Mouse (Mus musculus) ovary, postnatal 14 days (tissue): Measurements from ENCODE around the gene Cyb5r1.
"Not testable (repeated sequence)": the region's sequence is repeated elsewhere in the genome, so short reads cannot be mapped to it uniquely, and the experiment has no call there.

Source experiments
- DNase-seq: peaks from one replicate; pipeline ENCODE4 v3.0.0; 2022; ENCODE audit warnings: low spot score

The Cyb5r1 gene

GRCm38 (mm10) chr1:134414501-134415167 lies 9.3 kb downstream of the Cyb5r1 start:
- DNase-seq: no peak

- peak; percentile 90 for DNase-seq
Observed at GRCm38 (mm10) chr1:134415168-134415831, 9.9 kb downstream of the Cyb5r1 start, which contains the start of gene Adipor1. Gene Adipor1 (plus strand): TSS chr1:134415378.

- DNase-seq: no peak
Observed at GRCm38 (mm10) chr1:134418414-134418975, 13.1 kb downstream of the Cyb5r1 start.

DNA sequence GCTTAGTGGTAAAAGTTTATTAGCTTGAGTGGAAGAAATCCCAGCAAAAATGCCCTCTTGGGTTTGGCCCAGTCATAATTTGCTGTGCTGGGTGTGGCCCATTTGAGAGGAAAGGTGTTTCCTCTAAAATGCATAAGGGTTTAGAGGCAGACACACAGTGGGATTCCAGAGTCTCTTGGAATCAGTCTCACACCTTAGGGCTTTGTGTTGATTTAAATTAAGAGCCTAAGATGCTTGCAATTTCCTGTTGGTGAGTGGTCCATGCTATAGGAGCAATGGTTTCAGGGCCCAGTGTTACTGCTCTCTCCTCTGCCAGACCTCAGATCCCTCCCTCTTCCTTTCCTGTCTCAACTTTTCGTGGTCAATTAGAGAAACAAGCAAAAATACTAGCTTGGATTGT lies 13.8 kb downstream of the Cyb5r1 start:
- DNase-seq: no peak

GRCm38 (mm10) chr1:134419751-134420458 lies 14.5 kb downstream of the Cyb5r1 start:
- no peak for DNase-seq

DNA sequence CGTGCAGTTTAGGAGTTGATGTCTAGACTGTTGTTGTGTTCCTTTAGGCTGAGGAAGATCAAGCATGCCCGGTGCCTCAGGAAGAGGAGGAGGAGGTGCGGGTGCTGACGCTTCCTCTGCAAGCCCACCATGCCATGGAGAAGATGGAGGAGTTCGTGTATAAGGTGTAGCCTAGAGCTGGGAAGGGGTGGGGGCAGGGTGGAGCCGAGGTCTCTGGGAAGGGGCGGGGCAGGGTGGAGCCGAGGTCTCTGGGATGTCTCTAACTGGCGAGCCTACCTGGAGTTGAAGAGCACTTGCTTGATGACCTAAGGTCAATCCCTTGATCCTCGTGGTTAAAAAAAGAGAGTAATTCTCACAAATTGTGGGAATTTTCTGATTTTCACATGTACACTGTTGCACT lies 18.6 kb downstream of the Cyb5r1 start:
- DNase-seq: no peak

- DNase-seq: no peak
Observed at GRCm38 (mm10) chr1:134426289-134426688, 20.9 kb downstream of the Cyb5r1 start.

DNA sequence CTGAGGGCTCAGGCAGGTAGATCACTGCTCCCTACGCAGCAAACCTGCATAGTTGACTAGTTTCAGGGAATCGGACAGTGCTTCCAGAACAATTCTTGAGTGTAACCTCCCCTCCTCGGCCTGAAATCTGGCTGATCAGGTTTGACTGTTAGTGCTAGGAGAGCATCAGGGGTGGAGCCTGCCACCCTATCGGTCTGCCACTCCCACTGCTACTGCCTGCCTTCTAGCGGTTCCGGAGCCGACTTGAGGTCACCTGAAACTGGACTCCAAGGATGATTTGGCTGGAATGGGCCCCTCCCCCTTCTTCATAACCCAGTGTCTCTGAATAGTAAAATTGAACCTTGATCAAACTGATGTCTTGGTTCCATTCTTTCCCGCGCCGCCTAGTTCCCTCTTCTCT lies 27.6 kb downstream of the Cyb5r1 start:
- no peak for DNase-seq

- no peak for DNase-seq
Observed at GRCm38 (mm10) chr1:134433473-134433872, 28.1 kb downstream of the Cyb5r1 start.

DNA sequence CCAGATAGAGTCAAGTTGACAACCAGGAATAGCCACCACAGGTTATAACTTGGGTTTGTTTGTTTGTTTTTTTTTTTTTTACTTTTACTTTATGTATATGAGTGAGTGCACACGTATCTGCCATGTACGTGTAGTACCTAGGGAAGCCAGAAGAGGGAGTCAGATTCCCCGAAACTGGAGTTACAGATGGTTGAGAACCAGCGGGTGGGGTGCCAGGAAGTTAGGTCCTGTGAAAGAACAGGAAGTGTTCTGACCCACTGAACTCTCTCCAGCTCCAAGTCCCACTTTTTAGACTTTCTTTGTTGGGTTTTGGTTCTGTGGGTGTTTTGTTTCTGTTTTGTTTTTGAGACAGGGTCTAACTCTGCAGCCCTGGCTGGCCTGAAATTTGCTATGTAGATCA lies 30.1 kb downstream of the Cyb5r1 start:
- DNase-seq: no peak

DNA sequence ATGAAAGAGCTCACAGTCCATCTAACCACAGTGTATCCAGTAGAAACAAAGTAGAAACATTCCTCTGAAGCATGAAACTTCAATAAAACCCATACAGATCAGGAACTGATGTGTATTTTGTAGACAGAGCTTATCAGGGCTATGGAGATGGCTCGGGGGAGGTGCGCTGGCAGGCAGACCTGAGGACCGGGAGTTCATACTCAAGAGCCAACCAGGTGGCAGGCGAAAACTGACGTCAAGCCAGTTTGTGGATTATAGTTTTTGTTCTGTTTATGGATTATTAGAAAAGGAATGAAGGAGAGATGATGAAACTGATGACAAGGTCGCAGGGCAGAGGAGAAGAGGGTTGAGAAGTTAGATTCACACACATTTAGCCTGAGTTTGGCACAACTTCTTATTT lies 35.1 kb downstream of the Cyb5r1 start:
- no peak for DNase-seq

- not testable (repeated sequence) for DNase-seq
Observed at GRCm38 (mm10) chr1:134441737-134442136, 36.4 kb downstream of the Cyb5r1 start.

DNA sequence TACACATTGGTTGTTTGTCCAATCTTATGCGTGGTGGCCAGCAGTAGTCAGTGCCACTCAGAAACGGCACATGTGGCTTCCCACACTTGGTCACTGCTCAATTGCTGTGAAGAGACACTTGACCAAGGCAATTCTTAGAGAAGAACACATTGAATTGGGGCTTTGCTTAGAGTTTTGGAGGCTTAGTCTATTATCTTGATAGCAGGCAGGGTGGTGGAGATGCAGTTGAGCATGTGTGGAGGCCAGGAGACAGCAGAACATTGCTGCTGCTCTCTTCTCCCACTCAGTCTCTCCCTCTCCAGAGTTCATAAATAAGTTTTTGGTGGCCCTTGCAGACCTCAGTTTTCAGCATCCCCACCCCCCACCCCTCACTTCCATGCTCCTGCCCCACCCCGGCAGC lies 37.0 kb downstream of the Cyb5r1 start:
- no peak for DNase-seq

DNA sequence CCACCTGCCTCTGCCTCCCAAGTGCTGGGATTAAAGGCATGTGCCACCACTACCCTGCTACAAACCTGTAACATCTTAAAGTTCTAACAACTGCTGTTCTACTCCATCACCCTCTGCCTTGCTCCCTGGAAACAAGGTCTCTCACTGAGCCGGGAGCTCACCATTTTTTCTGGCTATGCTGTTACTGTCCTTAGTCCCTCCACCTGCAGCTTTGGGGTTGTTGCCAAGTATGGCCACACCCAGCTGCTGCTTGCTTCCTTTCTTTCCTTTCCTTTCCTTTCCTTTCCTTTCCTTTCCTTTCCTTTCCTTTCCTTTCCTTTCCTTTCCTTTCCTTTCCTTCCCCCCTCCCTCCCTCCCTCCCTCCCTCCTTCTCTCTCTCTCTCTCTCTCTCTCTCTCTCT lies 37.9 kb downstream of the Cyb5r1 start:
- DNase-seq: not testable (repeated sequence)

DNA sequence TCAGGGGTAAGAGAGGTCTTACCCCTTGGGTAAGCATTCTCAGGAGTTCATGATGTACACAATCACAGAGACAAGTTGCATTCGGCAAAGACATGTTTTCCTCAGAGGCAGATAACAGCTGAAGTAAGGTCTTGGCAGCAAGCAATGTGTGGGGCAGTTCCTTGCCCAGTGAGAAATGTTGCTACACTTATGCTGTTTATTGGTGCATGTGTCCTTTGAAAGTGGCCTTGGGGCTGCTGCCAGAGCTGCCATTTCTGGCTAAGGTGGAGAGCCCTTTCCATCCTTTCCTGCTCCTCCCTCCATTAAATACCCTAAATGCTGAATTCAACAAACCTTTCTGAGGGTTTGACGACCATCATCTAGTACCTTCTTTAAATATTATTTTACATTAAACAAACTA lies 40.1 kb downstream of the Cyb5r1 start:
- no peak for DNase-seq

DNA sequence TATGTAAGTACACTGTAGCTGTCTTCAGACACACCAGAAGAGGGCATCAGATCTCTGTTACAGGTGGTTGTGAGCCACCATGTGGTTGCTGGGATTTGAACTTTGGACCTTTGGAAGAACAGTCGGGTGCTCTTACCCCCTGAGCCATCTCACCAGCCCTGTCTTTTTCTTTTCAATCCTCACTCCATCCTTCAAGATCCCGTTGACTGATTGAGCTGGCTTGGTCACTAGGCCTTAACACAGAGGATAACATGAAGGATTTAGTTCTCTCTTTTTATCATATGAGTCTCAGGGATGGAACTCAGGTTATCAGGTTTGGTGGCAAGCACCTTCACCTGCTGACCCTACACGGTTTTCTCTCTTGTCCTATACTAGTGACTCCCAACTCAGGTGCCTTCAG lies 43.2 kb downstream of the Cyb5r1 start:
- not testable (repeated sequence) for DNase-seq

DNA sequence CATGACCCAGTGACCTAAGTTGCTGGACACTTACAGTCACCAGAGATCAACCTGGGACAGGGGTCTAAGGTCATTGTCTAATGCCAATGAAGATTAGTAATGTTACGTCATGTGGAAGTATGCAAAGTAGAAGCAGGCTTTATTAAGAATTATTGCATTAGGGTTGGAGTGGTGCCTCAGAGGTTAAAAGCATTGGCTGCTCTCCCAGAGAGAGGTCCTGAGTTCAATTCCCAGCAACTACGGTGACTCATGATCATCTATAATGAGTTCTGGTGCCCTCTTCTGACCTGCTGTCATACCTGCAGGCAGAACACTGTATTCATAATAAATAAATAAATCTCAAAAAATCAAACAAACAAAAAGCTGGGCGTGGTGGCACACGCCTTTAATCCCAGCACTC lies 44.8 kb downstream of the Cyb5r1 start:
- no peak for DNase-seq

GRCm38 (mm10) chr1:134450986-134451385 lies 45.6 kb downstream of the Cyb5r1 start:
- no peak for DNase-seq

DNA sequence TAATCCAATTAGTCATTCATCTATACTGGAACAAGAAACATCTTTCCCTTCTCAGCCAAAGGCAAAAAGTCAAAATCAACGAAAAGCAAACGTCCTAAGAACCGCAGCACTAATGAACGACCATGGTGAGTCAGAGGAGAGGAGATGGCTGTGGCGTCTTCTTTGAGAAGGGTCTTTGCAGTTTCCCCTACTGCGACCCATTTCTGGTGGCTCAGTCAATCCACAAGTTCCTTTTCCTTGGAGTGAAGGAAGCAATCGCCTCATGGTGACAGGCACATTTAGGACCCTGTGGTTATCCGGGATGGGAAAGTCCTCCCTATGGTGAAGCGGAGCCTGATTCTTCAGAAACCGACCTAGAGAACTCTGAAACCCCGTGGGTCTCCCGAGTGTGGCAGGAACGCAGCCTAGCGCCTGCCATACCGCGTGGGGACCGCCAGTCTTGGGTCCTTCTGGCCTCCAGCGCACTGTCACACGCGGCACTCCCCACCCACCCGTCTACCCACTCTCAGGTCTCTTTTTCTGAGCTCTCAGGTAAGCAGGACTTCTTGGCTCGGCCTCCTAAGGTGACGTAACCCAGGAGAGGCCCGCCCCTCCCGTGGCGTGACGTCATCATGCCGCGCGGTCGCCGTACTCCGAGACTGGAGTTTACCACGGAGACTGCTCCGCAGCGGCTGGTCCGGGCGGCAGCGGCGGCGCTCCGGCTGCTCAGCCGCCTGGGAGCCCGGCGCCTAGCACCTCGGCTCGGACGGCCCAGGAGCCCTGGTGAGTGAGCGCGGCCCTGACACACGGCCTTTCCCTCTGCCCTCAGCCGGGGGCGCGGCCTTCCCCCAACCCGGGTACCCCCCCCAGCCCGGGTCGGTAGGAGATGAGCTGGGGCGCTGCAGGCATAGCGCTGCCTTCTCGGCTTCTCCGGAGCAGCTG lies 49.8 kb downstream of the Cyb5r1 start, which contains the start of gene Klhl12:
TSS of gene Klhl12 (plus strand) at position 628 of the 921 bp plus-strand sequence.
- DNase-seq: peak; percentile 95

DNA sequence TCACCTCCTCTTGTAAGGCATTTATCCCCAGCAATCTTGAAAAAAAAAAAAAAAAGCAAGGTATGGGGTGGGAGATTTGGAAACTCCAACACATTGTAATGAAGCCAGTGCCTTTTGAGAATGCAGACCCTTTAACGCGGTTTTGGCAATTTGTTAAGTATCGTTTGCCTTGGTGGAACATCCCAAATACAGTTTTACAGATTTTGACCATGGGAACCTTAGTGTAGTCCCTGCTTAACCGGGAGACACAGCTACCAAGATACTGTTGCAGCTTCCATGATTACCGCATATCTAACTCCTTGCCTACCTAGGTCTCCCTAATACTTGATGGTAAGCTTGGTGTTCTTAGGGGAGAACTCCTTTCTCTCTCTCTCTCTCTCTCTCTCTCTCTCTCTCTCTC lies 50.7 kb downstream of the Cyb5r1 start:
- no peak for DNase-seq

DNA sequence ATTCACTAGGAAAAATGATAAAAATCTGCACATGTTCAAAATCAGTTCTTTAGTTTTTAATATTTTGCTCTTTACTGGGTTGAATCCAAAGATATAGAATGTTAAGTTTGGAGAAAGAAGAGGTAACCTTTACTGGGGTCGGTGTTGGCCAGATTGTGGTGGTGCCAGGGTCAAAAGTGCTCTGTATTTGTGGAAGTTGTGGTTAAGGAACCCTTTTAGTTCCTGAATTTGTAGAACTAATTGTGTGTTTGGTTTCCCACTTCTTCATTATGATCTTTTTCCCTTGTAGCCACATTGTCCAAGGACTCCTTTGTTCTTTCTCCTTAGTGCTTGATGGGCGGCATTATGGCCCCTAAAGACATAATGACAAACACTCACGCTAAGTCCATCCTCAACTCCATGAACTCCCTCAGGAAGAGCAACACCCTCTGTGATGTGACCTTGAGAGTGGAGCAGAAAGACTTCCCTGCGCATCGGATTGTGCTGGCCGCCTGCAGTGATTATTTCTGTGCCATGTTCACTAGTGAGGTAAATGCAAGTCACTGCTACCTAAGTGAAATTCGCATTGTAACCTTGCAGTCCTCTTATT lies 52.9 kb downstream of the Cyb5r1 start:
- no peak for DNase-seq
